Mouse (Mus musculus): ENCODE results near the gene Gse1.
A peak's percentile ranks its signal among the peaks of the same experiment; 100 is the strongest.

Gse1 gene

GRCm38 (mm10) chr8:120401216-120401615 is 173.0 kb downstream of the Gse1 start:
- DNase-seq (ENCODE audit: low read depth, low spot score): no peak

DNA sequence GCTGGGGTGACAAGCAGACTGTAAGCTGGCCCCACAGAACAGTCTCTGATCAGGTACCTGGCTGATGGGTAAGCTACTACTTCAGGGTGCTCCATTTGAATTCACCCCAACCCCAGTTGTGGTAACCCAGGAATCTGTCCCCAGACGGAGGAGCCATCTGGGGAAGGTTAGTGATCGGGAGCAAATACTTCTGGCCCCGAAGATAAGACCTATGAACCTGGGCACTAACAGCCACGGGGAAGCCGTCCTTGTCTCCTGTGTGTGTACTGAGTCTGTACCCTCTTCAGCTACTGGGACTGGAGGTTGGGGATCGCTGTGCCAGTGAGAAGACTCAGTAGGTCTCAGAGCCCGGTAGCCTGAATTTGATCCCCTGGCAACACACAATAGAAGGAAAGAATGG is 173.5 kb downstream of the Gse1 start:
- DNase-seq (ENCODE audit: low read depth, low spot score): no peak

- DNase-seq (ENCODE audit: low read depth, low spot score): no peak
Measured at GRCm38 (mm10) chr8:120403606-120404269, 175.5 kb downstream of the Gse1 start.

- no peak for DNase-seq (ENCODE audit: low read depth, low spot score)
Measured at GRCm38 (mm10) chr8:120404609-120405036, 176.4 kb downstream of the Gse1 start.

DNA sequence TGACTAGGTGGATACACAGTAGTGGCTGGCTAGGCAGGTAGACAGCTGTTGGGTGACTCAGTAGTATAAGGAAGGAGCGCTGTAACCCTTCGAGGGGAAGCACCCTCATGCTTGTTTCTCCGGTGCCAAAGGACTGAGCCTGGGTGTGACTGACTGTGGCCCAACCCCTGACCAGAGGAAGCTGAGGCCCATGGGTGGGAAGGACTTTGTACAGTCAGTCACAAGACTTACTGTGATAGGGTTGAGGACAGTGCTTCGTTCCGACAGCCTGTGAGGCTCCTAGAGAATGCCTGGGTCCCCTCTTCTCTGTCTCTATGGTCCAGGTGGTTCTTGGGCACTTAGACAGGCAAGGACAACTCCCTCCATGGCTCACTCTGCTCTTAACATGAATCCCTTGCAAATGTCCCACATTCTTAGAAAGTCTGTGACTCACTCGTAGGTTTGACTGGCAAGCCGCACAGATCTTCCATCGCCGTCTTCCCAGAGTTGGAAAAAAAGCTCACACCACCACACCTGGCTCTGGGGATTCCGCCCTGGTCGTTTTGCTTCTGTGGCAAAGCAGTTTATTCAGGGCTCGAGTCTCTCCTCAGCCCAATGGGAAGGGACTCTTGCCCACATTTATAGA is 177.9 kb downstream of the Gse1 start:
- DNase-seq (ENCODE audit: low read depth, low spot score): no peak

DNA sequence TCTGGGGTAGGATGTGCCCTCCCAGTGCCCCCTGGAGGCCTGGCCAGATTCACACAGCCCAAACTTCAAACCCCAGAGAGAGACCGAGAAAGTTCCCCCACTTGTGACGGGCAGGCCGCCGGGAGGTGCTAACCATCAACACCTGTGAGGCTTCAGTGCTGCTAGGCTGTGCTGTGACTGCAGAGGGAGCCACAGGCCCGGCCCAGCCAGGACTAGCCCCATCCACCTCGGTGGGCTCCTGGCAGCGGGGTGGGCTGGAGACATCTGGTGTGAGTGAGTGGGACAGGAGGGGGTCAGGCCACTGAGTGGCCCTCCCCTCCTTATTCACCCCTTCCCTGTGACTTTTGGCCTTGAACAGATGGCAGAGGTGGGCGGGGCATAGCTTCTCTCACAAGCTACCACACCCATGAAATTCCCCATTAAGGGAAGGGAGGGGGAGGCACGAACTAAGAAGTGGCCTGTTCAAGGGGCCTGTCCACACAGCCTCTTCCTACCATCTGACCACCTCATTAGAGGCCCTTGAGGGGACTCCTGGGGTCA is 179.5 kb downstream of the Gse1 start:
- DNase-seq (ENCODE audit: low read depth, low spot score): no peak

- DNase-seq (ENCODE audit: low read depth, low spot score): no peak
Measured at GRCm38 (mm10) chr8:120408241-120409215, 180.3 kb downstream of the Gse1 start.

GRCm38 (mm10) chr8:120409371-120410013 is 181.2 kb downstream of the Gse1 start:
- no peak for DNase-seq (ENCODE audit: low read depth, low spot score)

DNA sequence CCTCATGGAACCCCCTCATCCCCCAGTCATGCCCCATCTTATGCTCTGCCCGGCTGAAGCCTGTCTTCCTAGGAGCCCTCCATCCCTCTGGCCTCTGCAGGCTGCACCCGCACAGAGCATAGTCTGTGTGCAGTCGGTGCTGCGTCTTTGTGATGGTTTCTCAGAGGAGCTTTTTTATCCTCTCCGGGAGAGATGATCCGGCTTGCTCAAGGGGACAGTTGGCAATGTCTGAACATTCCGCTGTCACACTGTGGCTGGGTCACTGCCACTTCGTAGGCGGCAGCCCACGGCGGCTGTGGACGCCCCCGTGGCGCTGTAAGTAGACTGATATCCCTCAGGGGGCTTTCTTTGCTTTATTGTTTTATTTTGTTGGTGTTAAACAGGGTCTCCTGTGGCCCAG is 182.8 kb downstream of the Gse1 start:
- no peak for DNase-seq (ENCODE audit: low read depth, low spot score)

DNA sequence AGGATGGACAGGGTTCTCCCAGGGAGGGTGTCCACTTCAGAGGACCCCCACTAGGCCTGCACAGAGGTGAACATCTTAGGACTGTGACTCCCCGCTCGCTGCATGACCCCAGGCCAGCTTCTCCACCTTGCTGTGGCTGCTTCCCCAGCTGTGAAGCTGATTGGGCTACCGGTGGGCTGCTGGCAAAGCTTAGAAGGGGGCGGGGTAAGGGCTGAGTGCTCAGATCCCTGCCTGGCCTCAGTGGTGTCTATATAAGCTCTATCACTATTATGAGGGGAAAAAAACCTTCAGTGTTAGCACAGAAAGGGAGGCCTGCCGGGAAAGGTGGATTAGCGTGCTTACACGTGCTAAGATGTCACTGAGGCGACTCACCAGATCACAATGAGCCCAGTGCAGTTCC is 183.6 kb downstream of the Gse1 start:
- DNase-seq (ENCODE audit: low read depth, low spot score): no peak

- DNase-seq (ENCODE audit: low read depth, low spot score): no peak
Measured at GRCm38 (mm10) chr8:120412357-120412756, 184.1 kb downstream of the Gse1 start.

- no peak for DNase-seq (ENCODE audit: low read depth, low spot score)
Measured at GRCm38 (mm10) chr8:120412911-120413625, 184.8 kb downstream of the Gse1 start.

DNA sequence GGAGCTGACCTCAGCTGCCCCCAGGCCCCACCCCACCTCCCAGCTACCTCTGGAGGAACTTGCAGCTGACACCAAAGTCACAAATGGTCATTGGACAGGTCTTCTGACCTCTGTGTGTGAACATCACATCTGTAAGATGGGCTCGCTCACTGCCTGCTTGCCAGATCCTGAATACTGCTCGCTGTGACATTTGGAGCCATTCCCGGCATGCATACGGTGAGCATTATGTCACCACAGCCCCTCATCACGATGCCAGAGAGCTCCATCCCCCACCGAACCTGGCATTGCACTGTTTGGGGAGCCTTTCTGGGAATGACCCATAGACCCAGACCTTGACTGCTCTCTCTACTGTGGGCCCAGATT is 185.4 kb downstream of the Gse1 start:
- no peak for DNase-seq (ENCODE audit: low read depth, low spot score)

GRCm38 (mm10) chr8:120414216-120414615 is 186.0 kb downstream of the Gse1 start:
- DNase-seq (ENCODE audit: low read depth, low spot score): no peak

GRCm38 (mm10) chr8:120415474-120415873 is 187.2 kb downstream of the Gse1 start:
- DNase-seq (ENCODE audit: low read depth, low spot score): no peak

DNA sequence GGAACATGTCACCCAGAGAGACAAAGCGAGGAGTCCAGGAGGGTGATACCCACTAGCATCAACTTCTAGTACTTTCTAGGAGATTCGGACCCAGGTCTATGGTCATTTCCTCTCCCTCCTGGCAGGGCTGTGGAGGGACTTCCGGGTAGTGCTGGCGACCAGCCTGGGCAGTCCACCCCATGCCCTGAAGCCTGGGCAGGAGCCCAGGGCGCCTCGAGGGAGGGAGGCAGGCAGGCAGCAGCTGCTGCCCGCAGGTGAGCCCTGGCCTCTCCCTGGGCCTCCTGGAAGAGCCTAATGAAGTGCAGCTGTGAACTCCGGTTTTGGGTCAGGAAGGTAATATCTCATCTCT is 187.9 kb downstream of the Gse1 start:
- no peak for DNase-seq (ENCODE audit: low read depth, low spot score)

DNA sequence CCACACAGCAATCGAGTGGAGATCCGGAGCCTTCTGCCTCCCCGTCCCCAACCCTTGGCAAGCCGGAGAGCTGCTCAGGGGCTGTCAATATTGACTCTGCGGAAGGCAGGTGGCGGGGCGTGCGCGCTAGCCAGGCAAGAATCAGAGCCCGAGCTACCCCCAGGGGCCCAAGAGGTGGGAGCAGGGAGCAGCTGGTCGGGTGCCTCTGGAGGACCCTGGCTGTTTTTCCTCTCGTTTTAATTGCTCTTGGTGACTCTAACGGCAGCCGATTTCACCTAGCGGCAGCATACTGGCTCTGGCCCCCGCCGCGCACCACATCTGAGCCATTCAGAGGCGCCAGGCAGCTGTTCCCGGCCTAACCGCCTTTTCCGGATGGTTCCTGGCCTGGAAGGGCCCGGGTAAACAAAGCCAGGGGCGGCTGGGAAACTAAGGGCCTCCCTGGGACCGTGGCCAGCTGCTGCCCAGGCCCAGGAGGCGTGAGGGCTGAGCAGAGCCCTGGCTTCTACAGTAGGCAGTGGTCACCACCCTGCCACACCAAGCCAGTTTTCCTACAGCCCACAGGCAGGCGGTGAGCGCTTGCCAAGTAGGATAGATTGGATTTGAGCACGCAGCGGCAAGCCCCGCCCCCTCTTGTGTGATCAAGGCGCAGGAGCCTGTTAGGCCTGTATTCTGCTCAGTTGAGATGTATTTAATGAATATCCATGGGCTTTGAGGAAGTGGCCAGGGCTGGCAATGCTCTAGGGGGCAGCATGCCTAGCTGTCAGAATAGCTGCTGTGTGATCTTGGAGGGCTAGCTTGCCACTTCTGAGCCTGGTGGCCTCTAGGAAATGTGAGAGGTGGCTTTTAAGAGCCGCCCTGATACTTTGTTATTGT is 188.5 kb downstream of the Gse1 start:
- DNase-seq (ENCODE audit: low read depth, low spot score): peak; percentile 60

DNA sequence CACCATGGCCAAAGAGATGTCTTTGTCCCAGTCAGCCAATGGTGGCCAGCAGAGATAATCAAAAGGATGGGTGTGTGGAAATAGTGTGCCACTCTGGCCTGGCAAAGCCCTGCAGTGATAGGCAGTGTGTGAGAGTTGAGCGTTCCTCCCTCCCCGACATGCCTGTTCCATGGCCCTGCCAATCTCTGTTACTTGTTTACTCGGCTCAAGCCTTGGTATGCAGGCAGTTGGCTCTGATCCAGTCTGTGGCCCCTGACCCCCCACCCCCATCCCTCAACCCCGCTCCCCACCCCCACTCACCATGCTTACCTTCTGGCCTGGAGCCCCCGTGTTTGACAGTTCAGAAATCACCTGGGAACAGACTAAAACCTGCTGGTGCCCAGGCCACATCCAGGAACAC is 189.9 kb downstream of the Gse1 start:
- DNase-seq (ENCODE audit: low read depth, low spot score): no peak

GRCm38 (mm10) chr8:120419675-120420074 is 191.4 kb downstream of the Gse1 start:
- no peak for DNase-seq (ENCODE audit: low read depth, low spot score)

DNA sequence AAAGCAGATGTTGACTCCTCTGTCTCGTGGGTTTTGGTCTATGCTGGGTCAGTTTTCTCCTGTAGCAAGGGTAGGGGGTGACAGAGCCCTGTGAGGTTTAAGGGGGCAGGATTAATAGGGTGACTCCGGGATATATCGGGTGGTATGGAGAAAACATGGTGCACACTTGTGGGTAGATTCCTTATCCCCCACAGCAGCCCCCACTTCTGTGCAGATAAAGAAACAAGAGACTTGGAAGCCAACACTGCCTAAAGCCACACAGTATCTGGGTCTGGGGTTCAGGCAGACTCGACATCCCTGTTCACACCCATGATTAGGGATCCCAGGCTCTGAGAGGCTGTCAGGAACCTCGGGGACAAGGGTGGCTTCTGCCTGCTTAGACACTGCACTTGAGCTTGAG is 192.0 kb downstream of the Gse1 start:
- DNase-seq (ENCODE audit: low read depth, low spot score): no peak
